Mouse (Mus musculus) embryonic fibroblast, embryonic 13.5 days (primary cell): ENCODE measurements around the gene Aqr. TPM values are rescaled to one million over a fixed set of nuclear protein-coding genes. Genes with fewer than 3 reads are reported as not detected.
"Not testable (repeated sequence)": the region's sequence is repeated elsewhere in the genome, so short reads cannot be mapped to it uniquely, and the experiment has no call there.

ENCODE experiments used
- H3K27ac ChIP-seq: 2 replicates; pipeline ENCODE4 v1.5.1; 2012; ENCODE audit warnings: low read length, control low read depth, inconsistent platforms; ENCODE audit not compliant: insufficient read depth
- H3K4me1 ChIP-seq: 2 replicates; pipeline ENCODE4 v1.6.1; 2011; ENCODE audit warnings: low read length; ENCODE audit not compliant: control insufficient read depth, insufficient read depth
- H3K4me3 ChIP-seq: 2 replicates; pipeline ENCODE4 v1.5.1; 2011; ENCODE audit warnings: mild to moderate bottlenecking, control low read depth, low read length; ENCODE audit not compliant: insufficient read depth
- CTCF ChIP-seq: IDR thresholded peaks from 2 replicates; pipeline ENCODE4 v1.5.1; 2011; ENCODE audit warnings: mild to moderate bottlenecking, control low read depth, low read length, moderate library complexity, borderline replicate concordance; ENCODE audit not compliant: insufficient read depth
- POLR2A ChIP-seq: IDR thresholded peaks from 2 replicates; pipeline ENCODE4 v1.6.1; 2011; ENCODE audit warnings: low read depth, mild to moderate bottlenecking, control low read depth, low read length, moderate library complexity
- polyA plus RNA-seq: library from polyadenylated mRNA; stranded (reverse); fragments of >200 nt; gene quantifications from 2 replicates; pipeline ENCODE4 v1.2.4, GENCODE M21; 2011; ENCODE audit warnings: low read depth; ENCODE audit not compliant: missing spikeins, insufficient read length

Aqr gene
- polyA plus RNA-seq = 36.7 and 41.1 TPM in 2 replicates

DNA sequence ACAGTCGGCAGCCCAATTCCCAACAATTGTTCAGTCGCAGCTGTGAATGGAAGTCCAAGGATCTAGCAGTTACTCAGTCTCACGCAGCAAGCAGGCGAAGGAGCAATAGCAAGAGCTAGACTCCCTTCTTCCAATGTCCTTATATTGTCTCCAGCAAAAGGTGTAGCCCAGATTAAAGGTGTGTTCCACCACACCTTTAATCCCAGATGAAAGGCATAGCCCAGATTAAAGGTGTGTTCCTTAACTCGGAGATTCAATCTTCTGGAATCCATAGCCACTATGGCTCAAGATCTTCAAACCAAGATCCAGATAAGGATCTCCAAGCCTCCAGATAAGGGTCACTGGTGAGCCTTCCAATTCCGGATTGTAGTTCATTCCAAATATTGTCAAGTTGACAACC is at the start of gene Aqr:
TSS of gene Aqr (minus strand) at position 101 of the 400 bp plus-strand sequence.
- not testable (repeated sequence) for H3K27ac ChIP-seq, H3K4me3 ChIP-seq, H3K4me1 ChIP-seq

DNA sequence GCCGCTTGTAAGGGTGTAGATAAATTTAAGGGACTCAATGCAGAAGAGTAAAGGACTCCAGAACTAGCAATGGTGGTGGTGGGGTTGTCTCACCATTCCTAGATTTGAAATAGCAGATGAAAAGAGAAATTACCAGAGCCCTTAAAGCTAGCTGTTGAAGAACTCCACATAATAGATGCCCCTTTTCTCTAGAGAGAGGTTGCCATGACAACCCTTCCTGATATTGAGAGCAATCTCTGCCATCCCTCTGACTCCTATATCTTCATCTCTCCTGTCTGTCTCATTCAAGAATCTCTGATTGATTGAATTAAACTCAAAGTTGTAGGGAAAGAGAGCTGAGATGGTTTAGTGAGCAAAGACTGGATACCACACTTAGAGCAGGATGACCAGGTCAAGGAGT is 49.7 kb upstream of the Aqr start:
- H3K4me3 ChIP-seq = no peak overlapping the region
- H3K4me1 ChIP-seq = no peaks in the 10 kb centered on the region
- H3K27ac ChIP-seq = no peak overlapping the region
- no peak for TF ChIP-seq POLR2A
- no peak for TF ChIP-seq CTCF

DNA sequence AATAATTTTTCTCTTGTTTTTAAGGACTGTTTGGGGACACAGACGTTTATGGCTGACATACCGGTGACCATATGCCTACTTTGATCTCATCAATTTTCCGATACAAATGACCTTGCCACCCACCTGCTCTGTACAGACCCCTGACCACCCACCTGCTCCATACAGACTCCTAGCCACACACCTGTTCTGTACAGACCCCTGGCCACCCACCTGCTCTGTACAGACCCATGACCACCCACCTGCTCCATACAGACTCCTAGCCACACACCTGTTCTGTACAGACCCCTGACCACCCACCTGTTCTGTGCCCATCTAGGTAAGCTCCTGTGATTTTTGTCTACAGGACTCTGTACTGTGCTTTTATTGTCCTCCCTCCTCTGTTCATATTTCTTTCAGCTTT is 48.8 kb upstream of the Aqr start:
- H3K4me3 ChIP-seq = no peak overlapping the region
- no peak for TF ChIP-seq CTCF
- no peak for TF ChIP-seq POLR2A
- H3K4me1 ChIP-seq = no peaks in the 10 kb centered on the region
- H3K27ac ChIP-seq = no peak overlapping the region

DNA sequence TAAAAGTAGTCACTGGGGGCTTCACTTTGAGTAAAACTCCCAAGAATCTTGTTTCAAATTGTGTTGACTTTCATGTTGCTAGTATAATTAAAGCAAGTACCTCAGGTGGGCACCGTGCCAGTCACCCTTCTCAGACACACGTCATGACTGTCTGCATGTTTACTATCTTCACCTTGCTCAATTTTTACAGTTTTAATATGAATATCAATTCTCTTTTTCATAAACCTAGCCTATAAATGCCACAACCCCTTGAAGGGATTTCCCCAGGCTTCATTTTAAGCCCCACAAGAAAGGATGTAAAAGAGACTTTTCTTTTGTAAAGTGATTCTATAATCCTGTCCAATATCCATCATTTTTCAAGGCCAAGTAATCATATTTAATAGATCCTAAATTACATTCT is 44.4 kb upstream of the Aqr start:
- TF ChIP-seq POLR2A = no peak
- TF ChIP-seq CTCF = no peak
- no peaks in the 10 kb centered on the region for H3K4me1 ChIP-seq
- H3K4me3 ChIP-seq = no peak overlapping the region
- no peak overlapping the region for H3K27ac ChIP-seq

DNA sequence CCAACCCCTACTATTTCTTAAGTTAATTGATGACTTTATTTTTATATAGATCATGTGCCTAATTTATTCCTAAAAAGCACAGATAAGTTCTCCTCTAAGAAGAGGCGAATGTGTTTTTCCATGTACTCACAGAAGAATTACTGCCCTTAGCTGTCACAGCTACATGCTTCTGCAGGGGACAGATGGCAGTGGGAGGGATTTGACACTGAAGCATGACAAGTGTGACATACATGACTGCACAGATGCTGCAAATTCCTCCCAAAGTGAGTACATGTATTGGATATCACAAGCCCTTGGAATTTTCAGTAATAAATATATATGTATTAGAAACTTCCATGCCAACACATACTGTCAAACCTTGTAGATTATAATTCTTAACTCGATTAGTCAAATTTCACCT is 41.8 kb upstream of the Aqr start:
- Histone ChIP-seq H3K27ac (no peak overlapping the region), H3K4me1 (no peaks in the 10 kb centered on the region), H3K4me3 (no peak overlapping the region)
- TF ChIP-seq POLR2A (no peak), CTCF (no peak)

DNA sequence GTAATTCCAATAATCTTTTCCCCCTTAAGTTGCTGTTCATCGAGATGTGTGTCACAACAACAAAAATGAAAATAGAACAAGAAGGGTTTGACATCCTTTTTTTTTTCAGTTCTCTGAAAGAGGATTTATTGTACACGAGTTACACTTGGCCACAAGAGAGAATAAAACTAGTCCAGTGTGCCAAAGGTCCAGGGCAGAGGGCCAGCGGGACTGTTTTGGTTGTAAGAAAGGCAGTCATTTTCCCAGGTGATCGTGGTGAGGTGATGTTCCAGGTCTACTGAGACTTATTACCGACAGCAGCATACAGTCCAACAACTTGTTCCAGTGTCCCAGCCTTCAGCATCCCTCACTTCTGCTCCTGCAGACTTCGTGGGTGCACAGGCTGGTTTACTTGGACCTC is 18.2 kb upstream of the Aqr start:
- no peak for TF ChIP-seq POLR2A
- TF ChIP-seq CTCF = no peak
- Histone ChIP-seq H3K4me1 (peaks cover 2% of the 10 kb centered on the region; the same call in 1 of the 2 replicates), H3K27ac (no peak overlapping the region), H3K4me3 (no peak overlapping the region)

DNA sequence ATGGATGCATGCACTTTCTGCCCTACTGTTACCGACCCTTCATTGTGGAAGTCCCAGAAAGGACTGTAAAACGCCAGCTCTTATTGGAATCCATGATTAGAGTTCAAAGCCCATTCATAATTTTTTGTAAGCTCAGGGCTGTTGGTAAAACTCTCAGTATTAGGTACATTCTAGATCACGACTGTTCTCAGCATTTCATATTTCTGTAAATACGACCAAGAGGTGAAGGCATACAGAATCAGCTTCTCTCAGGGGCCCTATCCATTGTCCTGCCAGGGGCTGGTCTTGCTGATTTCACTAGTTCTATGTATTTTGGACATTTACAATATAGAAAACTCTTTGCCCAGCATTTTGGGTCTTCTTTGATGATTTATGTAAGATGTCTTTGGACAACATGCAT is 14.8 kb upstream of the Aqr start:
- no peak for TF ChIP-seq CTCF
- TF ChIP-seq POLR2A = no peak
- Histone ChIP-seq H3K4me3 (peak overlapping the region; percentile 87), H3K4me1 (peaks cover 2% of the 10 kb centered on the region; the same call in 1 of the 2 replicates), H3K27ac (no peak overlapping the region)

DNA sequence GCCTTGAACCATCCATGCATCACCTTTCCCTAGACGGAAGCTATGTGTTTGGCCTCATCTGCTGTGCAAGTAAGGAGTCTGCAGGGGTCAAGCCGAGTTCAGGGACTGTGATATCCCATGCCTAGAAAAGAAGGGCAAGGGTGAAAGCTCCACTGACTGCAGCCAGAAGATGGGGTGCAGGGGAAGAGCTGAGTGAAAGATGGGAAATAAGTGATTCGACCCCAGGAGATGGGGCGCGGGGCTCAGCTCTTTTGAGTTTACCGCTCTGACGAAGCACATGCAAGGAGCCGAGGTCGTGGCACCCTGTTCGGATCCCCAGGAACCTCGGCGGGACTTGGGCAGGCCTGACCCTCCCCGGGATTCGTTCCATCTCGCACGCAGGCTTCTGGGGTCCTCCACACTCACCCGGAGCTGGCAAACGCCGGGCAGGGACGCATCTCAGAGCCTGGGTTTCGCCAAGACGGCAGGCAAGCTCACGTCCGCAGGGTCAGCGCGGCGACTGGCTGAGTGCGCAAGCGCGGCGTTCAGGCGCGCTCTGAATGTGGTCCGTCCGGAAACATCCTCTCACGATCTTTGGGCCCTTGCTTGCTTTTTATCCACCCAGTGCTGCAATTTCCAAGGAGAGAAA is 14.2 kb upstream of the Aqr start, which contains the start of gene Zfp770:
TSS of gene Zfp770 (minus strand) at position 538 of the 628 bp plus-strand sequence.
- peak within 1 kb of the TSS; percentile 87 for H3K4me3 ChIP-seq
- TF ChIP-seq POLR2A (peak; percentile 97), CTCF (no peak)
- no peak within 1 kb of the TSS for H3K27ac ChIP-seq
- H3K4me1 ChIP-seq = peaks cover 2% of the 10 kb centered on the region; the same call in 1 of the 2 replicates

DNA sequence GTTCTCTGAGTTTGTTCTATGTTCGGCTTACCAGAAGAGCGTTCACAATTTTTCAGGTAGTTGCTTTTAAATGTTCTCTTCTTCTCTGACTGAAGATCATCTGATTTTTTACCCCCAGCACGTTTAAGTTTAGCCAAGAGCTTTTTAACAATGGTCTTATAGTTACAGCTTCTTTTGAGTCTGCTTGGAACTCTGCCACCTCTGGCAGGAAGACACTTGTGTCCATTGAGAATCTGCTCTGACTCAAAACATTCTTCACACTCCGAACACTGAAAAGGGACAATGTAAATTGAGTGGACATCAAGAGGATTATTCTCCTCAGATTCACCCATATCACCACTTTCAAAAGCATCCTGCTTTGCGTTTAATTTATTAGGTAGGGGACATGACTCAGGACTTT is 9.6 kb upstream of the Aqr start:
- TF ChIP-seq POLR2A (no peak), CTCF (no peak)
- Histone ChIP-seq H3K4me3 (no peak overlapping the region), H3K4me1 (peaks cover 2% of the 10 kb centered on the region; the same call in 1 of the 2 replicates), H3K27ac (no peak overlapping the region)

DNA sequence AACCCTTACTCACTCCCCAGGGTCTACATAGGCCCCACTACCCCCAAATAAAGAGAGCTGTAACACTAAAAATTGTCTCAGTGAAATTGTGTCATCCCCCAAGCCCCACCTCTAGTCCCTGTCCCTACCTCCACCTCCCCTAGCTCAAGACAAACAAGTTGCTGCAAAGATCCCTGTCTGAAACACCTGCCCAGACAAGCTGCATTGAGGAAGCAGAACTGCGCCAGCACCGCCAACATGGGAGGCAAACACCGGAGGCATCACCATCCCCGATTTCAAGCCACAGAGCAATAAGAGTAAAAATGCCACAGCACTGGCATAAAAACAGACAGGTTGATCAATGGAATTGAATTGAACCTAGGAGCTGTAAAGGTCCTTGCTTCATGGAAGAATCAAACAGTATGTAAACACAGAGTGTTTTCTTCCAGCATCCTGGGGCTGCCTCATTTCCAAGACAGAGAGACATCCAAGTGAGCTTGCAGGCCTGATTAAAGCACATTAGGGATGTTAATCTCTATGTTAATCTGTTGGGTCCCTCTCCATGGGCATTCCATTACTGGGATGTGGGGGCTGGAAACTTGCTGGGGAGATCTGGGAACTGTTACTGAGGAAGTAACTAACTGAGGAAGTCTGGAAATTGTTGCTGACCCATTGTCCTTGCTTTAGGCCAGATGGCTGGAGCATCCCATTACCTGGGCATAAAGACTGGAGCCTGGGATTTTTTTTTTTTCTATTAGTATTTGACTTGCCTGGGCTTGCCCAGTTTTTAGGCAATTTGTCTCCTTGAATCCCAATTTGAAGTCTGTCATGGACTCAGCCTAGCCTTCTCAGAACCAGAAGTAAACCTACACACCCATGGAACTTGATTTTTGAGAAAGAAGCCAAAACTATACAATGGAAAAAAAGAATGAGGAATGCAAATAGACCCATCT is 8.8 kb downstream of the Aqr start:
- Histone ChIP-seq H3K27ac (no peak overlapping the region), H3K4me1 (peaks cover 2% of the 10 kb centered on the region), H3K4me3 (no peak overlapping the region)
- no peak for TF ChIP-seq POLR2A
- no peak for TF ChIP-seq CTCF
